Mouse (Mus musculus) olfactory bulb, adult 2 months (tissue): ENCODE data around the gene Nhsl1.

Source experiments
- CTCF ChIP-seq: fragments of 200-500 bp; IDR thresholded peaks from 2 replicates; pipeline ENCODE4 v1.5.1; 2012; ENCODE audit warnings: low read depth, mild to moderate bottlenecking, low read length, moderate library complexity; ENCODE audit not compliant: insufficient read depth
- POLR2A ChIP-seq: fragments of 200-500 bp; IDR thresholded peaks from 2 replicates; pipeline ENCODE4 v1.6.1; 2012; ENCODE audit warnings: mild to moderate bottlenecking, low read depth, low read length, moderate library complexity; ENCODE audit not compliant: insufficient read depth

DNA sequence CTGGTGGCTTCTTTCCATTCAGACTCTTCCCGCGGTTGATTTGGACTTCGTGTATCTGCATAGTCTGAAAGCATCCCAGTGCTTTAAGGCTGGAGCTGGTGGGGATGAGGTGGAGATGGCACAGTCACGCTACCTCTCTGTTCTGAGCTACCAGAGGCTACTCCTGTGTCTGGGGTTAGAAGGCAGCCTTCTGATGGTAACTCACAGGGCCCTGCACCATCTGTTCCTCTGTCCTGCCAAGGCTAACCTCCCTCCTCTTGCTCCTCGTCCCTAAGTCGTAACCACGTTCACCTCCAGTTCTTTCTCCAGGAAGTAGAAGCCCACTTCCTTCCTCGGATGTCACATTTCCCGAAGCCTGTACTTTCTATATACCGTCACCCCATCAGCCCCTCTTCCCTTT is 171.2 kb downstream of the Nhsl1 start:
- TF ChIP-seq CTCF (no peak), POLR2A (no peak)
